Mouse (Mus musculus) midbrain, postnatal 0 days (tissue): ENCODE data around the gene Pde1c. TPM values are rescaled to one million over a fixed set of nuclear protein-coding genes. Genes with fewer than 3 reads are reported as not detected.

Experiments used
- ATAC-seq: fragments of 200-750 bp; cut with Nextera tagmentation; 2 replicates; pipeline ENCODE4 v1.8.0; 2017; ENCODE audit warnings: moderate number of reproducible peaks, mild to moderate bottlenecking, moderate TSS enrichment, moderate library complexity; ENCODE audit not compliant: low FRiP score
- DNase-seq: peaks from one replicate; pipeline ENCODE4 v3.0.0-alpha.2; 2015; ENCODE audit warnings: low spot score
- H3K27ac ChIP-seq: fragments of 300-500 bp; sonication (generic); 2 replicates; pipeline ENCODE4 v1.5.1; 2014; ENCODE audit warnings: low read depth, mild to moderate bottlenecking, low read length, mixed read lengths
- H3K27me3 ChIP-seq: fragments of 300-500 bp; sonication (generic); 2 replicates; pipeline ENCODE4 v1.6.1; 2014; ENCODE audit warnings: low read length, control low read depth, mixed read lengths; ENCODE audit not compliant: insufficient read depth
- H3K36me3 ChIP-seq: fragments of 300-500 bp; sonication (generic); 2 replicates; pipeline ENCODE4 v1.6.1; 2014; ENCODE audit warnings: low read length, control low read depth, mixed read lengths; ENCODE audit not compliant: insufficient read depth
- H3K4me1 ChIP-seq: fragments of 300-500 bp; sonication (generic); 2 replicates; pipeline ENCODE4 v1.6.1; 2014; ENCODE audit warnings: mild to moderate bottlenecking, control low read depth, antibody characterized with exemption, low read length, mixed read lengths; ENCODE audit not compliant: insufficient read depth
- H3K4me2 ChIP-seq: fragments of 300-500 bp; sonication (generic); 2 replicates; pipeline ENCODE4 v1.6.1; 2014; ENCODE audit warnings: low read depth, mild to moderate bottlenecking, low read length, mixed read lengths; ENCODE audit not compliant: poor library complexity, severe bottlenecking
- H3K4me3 ChIP-seq: fragments of 300-500 bp; sonication (generic); 2 replicates; pipeline ENCODE4 v1.5.1; 2014; ENCODE audit warnings: low read depth, mild to moderate bottlenecking, low read length, moderate library complexity
- H3K9ac ChIP-seq: fragments of 300-500 bp; sonication (generic); replicated peaks from 2 replicates; pipeline ENCODE4 v1.6.1; 2014; ENCODE audit warnings: mild to moderate bottlenecking, low read length, moderate library complexity, mixed read lengths; ENCODE audit not compliant: poor library complexity, severe bottlenecking
- H3K9me3 ChIP-seq: fragments of 300-500 bp; sonication (generic); 2 replicates; pipeline ENCODE4 v1.6.1; 2016; ENCODE audit warnings: low read length, control low read depth
- CTCF ChIP-seq: IDR thresholded peaks from 2 replicates; pipeline ENCODE4 v1.5.1; 2016; ENCODE audit warnings: antibody characterized with exemption, mild to moderate bottlenecking
- WGBS: fragments of 180-500 bp; shearing (Covaris S2); extraction: QIAGEN DNeasy Blood & Tissue Kit; methylation state at CpG from one replicate; pipeline ENCODE4 v1.1.7; 2014; 5-methylcytosine and 5-hydroxymethylcytosine counted together
- polyA plus RNA-seq: library from polyadenylated mRNA; unstranded; fragments of >200 nt; fragmentation: Nextera tagmentation; extraction: Ambion mirVana; gene quantifications from 2 replicates; pipeline ENCODE4 v1.2.1, GENCODE M21; 2015
- total RNA-seq: library from RNA; depleted of rRNA; stranded (reverse); fragments of >200 nt; gene quantifications from 2 replicates; pipeline ENCODE4 v1.2.3, GENCODE M21; 2014

Gene Pde1c
- total and polyA plus RNA-seq, 2 experiments from 2014 or later = 4.7 to 17.1 TPM

GRCm38 (mm10) chr6:56310318-56310717, 258.6 kb downstream of the Pde1c start:
- Histone ChIP-seq H3K9me3 (no peaks in the 10 kb centered on the region), H3K4me3 (no peak overlapping the region), H3K4me1 (no peaks in the 10 kb centered on the region), H3K9ac (no peak overlapping the region), H3K4me2 (no peak overlapping the region), H3K27ac (no peak overlapping the region), H3K36me3 (no peaks in the 10 kb centered on the region), H3K27me3 (no peaks in the 10 kb centered on the region)
- peak; percentile 15 for DNase-seq
- ATAC-seq = no peak
- TF ChIP-seq CTCF = no peak

GRCm38 (mm10) chr6:56306066-56306465, 262.8 kb downstream of the Pde1c start:
- TF ChIP-seq CTCF = no peak

GRCm38 (mm10) chr6:56292176-56292575, 276.7 kb downstream of the Pde1c start:
- TF ChIP-seq CTCF = no peak
- Histone ChIP-seq H3K27ac (no peak overlapping the region), H3K4me1 (no peaks in the 10 kb centered on the region), H3K4me2 (no peak overlapping the region), H3K9me3 (no peaks in the 10 kb centered on the region), H3K36me3 (no peaks in the 10 kb centered on the region), H3K27me3 (no peaks in the 10 kb centered on the region), H3K4me3 (no peak overlapping the region), H3K9ac (no peak overlapping the region)
- WGBS = 77% methylated on average over 1 of the region's 1 CpGs
- DNase-seq (no peak), ATAC-seq (no peak)

More at GRCm38 (mm10) chr6:56306066-56306465, 262.8 kb downstream of the Pde1c start:
- Histone ChIP-seq H3K9ac (no peak overlapping the region), H3K27me3 (no peaks in the 10 kb centered on the region), H3K4me3 (no peak overlapping the region), H3K4me1 (no peaks in the 10 kb centered on the region), H3K4me2 (no peak overlapping the region), H3K36me3 (no peaks in the 10 kb centered on the region), H3K9me3 (no peaks in the 10 kb centered on the region), H3K27ac (no peak overlapping the region)
- WGBS = 93% methylated on average over 2 of the region's 2 CpGs
- ATAC-seq (no peak), DNase-seq (no peak)

GRCm38 (mm10) chr6:56289307-56289706, 279.6 kb downstream of the Pde1c start:
- Histone ChIP-seq H3K9ac (no peak overlapping the region), H3K9me3 (no peaks in the 10 kb centered on the region), H3K4me2 (no peak overlapping the region), H3K27ac (no peak overlapping the region), H3K27me3 (no peaks in the 10 kb centered on the region), H3K4me1 (no peaks in the 10 kb centered on the region), H3K36me3 (no peaks in the 10 kb centered on the region), H3K4me3 (no peak overlapping the region)
- DNase-seq (no peak), ATAC-seq (no peak)
- no peak for TF ChIP-seq CTCF
- WGBS = 68% methylated on average over 2 of the region's 2 CpGs

- no peaks in the 10 kb centered on the region for H3K36me3 ChIP-seq
- DNase-seq (no peak), ATAC-seq (no peak)
- WGBS = 89% methylated on average over 4 of the region's 4 CpGs
- H3K4me2 ChIP-seq = no peak overlapping the region
- no peak overlapping the region for H3K27ac ChIP-seq
- no peaks in the 10 kb centered on the region for H3K4me1 ChIP-seq
- H3K9ac ChIP-seq = no peak overlapping the region
- no peak overlapping the region for H3K4me3 ChIP-seq
- no peak for TF ChIP-seq CTCF
- H3K9me3 ChIP-seq = no peaks in the 10 kb centered on the region
- H3K27me3 ChIP-seq = no peaks in the 10 kb centered on the region
Observed at GRCm38 (mm10) chr6:56284821-56285220, 284.1 kb downstream of the Pde1c start.

GRCm38 (mm10) chr6:56275461-56275860, 293.4 kb downstream of the Pde1c start:
- no peak overlapping the region for H3K27ac ChIP-seq
- H3K27me3 ChIP-seq = no peaks in the 10 kb centered on the region
- H3K9me3 ChIP-seq = no peaks in the 10 kb centered on the region
- no peak for TF ChIP-seq CTCF
- H3K36me3 ChIP-seq = no peaks in the 10 kb centered on the region
- ATAC-seq = no peak
- no peak overlapping the region for H3K4me2 ChIP-seq
- no peak for DNase-seq
- H3K4me1 ChIP-seq = no peaks in the 10 kb centered on the region
- no peak overlapping the region for H3K4me3 ChIP-seq
- no peak overlapping the region for H3K9ac ChIP-seq
- WGBS = 84% methylated on average over 1 of the region's 1 CpGs
